Mouse (Mus musculus): ENCODE measurements at regions not wholly inside any gene's neighbourhood (a gene's known extent, or its start where the extent isn't known, plus 50 kb on each side); places are given as distances from the start of the nearest gene placed in this dataset.

GRCm38 (mm10) chr16:93456706-93457425, 147.0 kb downstream of the Setd4 start:
- H3K4me2 ChIP-seq: no peak overlapping the region
- no peak overlapping the region for H3K4me3 ChIP-seq (replicated peaks)
- no peak overlapping the region for H3K9ac ChIP-seq
- H3K9me3 ChIP-seq (replicated peaks): no peaks in the 10 kb centered on the region
- H3K27ac ChIP-seq: no peak overlapping the region
- no peaks in the 10 kb centered on the region for H3K36me3 ChIP-seq
- peaks cover 42% of the 10 kb centered on the region for H3K27me3 ChIP-seq
- no peak for ATAC-seq (replicated peaks; ENCODE audit: low FRiP score)
- H3K4me1 ChIP-seq: peaks cover 17% of the 10 kb centered on the region
- 84% methylated on average over 17 of the region's 17 CpGs for WGBS

GRCm38 (mm10) chr16:93454080-93454997, 149.5 kb downstream of the Setd4 start:
- 20% methylated on average over 8 of the region's 8 CpGs for WGBS
- H3K27ac ChIP-seq: no peak overlapping the region
- no peak overlapping the region for H3K4me2 ChIP-seq
- no peaks in the 10 kb centered on the region for H3K9me3 ChIP-seq (replicated peaks)
- no peak for ATAC-seq (replicated peaks; ENCODE audit: low FRiP score)
- peaks cover 20% of the 10 kb centered on the region for H3K4me1 ChIP-seq
- H3K36me3 ChIP-seq: no peaks in the 10 kb centered on the region
- H3K27me3 ChIP-seq: peaks cover 42% of the 10 kb centered on the region
- no peak overlapping the region for H3K9ac ChIP-seq
- H3K4me3 ChIP-seq (replicated peaks): no peak overlapping the region

GRCm38 (mm10) chr16:93453056-93453455, 150.8 kb downstream of the Setd4 start:
- ATAC-seq (replicated peaks; ENCODE audit: low FRiP score): no peak
- Histone ChIP-seq H3K4me3 (replicated peaks) (no peak overlapping the region), H3K9ac (no peak overlapping the region), H3K27ac (no peak overlapping the region), H3K4me2 (no peak overlapping the region), H3K27me3 (peaks cover 48% of the 10 kb centered on the region), H3K36me3 (no peaks in the 10 kb centered on the region), H3K9me3 (replicated peaks) (no peaks in the 10 kb centered on the region), H3K4me1 (peaks cover 16% of the 10 kb centered on the region)
- 73% methylated on average over 9 of the region's 9 CpGs for WGBS

- H3K4me3 ChIP-seq (replicated peaks): no peak overlapping the region
- no peak for ATAC-seq (replicated peaks; ENCODE audit: low FRiP score)
- no peak overlapping the region for H3K4me2 ChIP-seq
- H3K27me3 ChIP-seq: peaks cover 48% of the 10 kb centered on the region
- no peaks in the 10 kb centered on the region for H3K9me3 ChIP-seq (replicated peaks)
- no peaks in the 10 kb centered on the region for H3K36me3 ChIP-seq
- no peak overlapping the region for H3K27ac ChIP-seq
- H3K9ac ChIP-seq: no peak overlapping the region
- WGBS: 77% methylated on average over 6 of the region's 6 CpGs
- peaks cover 16% of the 10 kb centered on the region for H3K4me1 ChIP-seq
Measured at GRCm38 (mm10) chr16:93450896-93451295, 153.0 kb downstream of the Setd4 start.

- peaks cover 16% of the 10 kb centered on the region for H3K4me1 ChIP-seq
- no peak overlapping the region for H3K27ac ChIP-seq
- no peaks in the 10 kb centered on the region for H3K36me3 ChIP-seq
- peaks cover 44% of the 10 kb centered on the region for H3K27me3 ChIP-seq
- H3K9me3 ChIP-seq (replicated peaks): no peaks in the 10 kb centered on the region
- 5% methylated on average over 3 of the region's 3 CpGs for WGBS
- no peak overlapping the region for H3K9ac ChIP-seq
- H3K4me2 ChIP-seq: no peak overlapping the region
- H3K4me3 ChIP-seq (replicated peaks): no peak overlapping the region
- peak; percentile 86 for ATAC-seq (replicated peaks; ENCODE audit: low FRiP score)
Measured at GRCm38 (mm10) chr16:93449925-93450324, 153.9 kb downstream of the Setd4 start.

- WGBS: 87% methylated on average over 10 of the region's 10 CpGs
- no peaks in the 10 kb centered on the region for H3K9me3 ChIP-seq (replicated peaks)
- no peak overlapping the region for H3K9ac ChIP-seq
- H3K27ac ChIP-seq: no peak overlapping the region
- no peak overlapping the region for H3K4me2 ChIP-seq
- H3K4me1 ChIP-seq: peaks cover 14% of the 10 kb centered on the region
- H3K4me3 ChIP-seq (replicated peaks): no peak overlapping the region
- ATAC-seq (replicated peaks; ENCODE audit: low FRiP score): no peak
- peaks cover 34% of the 10 kb centered on the region for H3K27me3 ChIP-seq
- H3K36me3 ChIP-seq: no peaks in the 10 kb centered on the region
Measured at GRCm38 (mm10) chr16:93448124-93448523, 155.7 kb downstream of the Setd4 start.

- H3K27ac ChIP-seq: no peak overlapping the region
- H3K4me3 ChIP-seq (replicated peaks): no peak overlapping the region
- no peaks in the 10 kb centered on the region for H3K9me3 ChIP-seq (replicated peaks)
- H3K4me1 ChIP-seq: peaks cover 16% of the 10 kb centered on the region
- no peaks in the 10 kb centered on the region for H3K36me3 ChIP-seq
- peaks cover 25% of the 10 kb centered on the region for H3K27me3 ChIP-seq
- WGBS: 93% methylated on average over 5 of the region's 5 CpGs
- no peak overlapping the region for H3K9ac ChIP-seq
- no peak for ATAC-seq (replicated peaks; ENCODE audit: low FRiP score)
- H3K4me2 ChIP-seq: no peak overlapping the region
Measured at GRCm38 (mm10) chr16:93446970-93447369, 156.9 kb downstream of the Setd4 start.

- no peak for ATAC-seq (replicated peaks; ENCODE audit: low FRiP score)
- H3K36me3 ChIP-seq: no peaks in the 10 kb centered on the region
- H3K27ac ChIP-seq: no peak overlapping the region
- peaks cover 16% of the 10 kb centered on the region for H3K4me1 ChIP-seq
- no peak overlapping the region for H3K9ac ChIP-seq
- peaks cover 22% of the 10 kb centered on the region for H3K27me3 ChIP-seq
- H3K4me2 ChIP-seq: no peak overlapping the region
- H3K9me3 ChIP-seq (replicated peaks): no peaks in the 10 kb centered on the region
- 62% methylated on average over 13 of the region's 13 CpGs for WGBS
- no peak overlapping the region for H3K4me3 ChIP-seq (replicated peaks)
Measured at GRCm38 (mm10) chr16:93446206-93446605, 157.7 kb downstream of the Setd4 start.

GRCm38 (mm10) chr16:93442837-93443236, 161.0 kb downstream of the Setd4 start:
- H3K4me1 ChIP-seq: peaks cover 9% of the 10 kb centered on the region
- no peaks in the 10 kb centered on the region for H3K9me3 ChIP-seq (replicated peaks)
- 0 out of 2 replicates have a peak overlapping the region, but pooled peaks have one; percentile 4 for H3K27ac ChIP-seq
- 35% methylated on average over 11 of the region's 11 CpGs for WGBS
- no peak for ATAC-seq (replicated peaks; ENCODE audit: low FRiP score)
- H3K36me3 ChIP-seq: no peaks in the 10 kb centered on the region
- H3K4me3 ChIP-seq (replicated peaks): no peak overlapping the region
- 0 out of 2 replicates have a peak overlapping the region, but pooled peaks have one; percentile 0 for H3K4me2 ChIP-seq
- H3K27me3 ChIP-seq: peaks cover 16% of the 10 kb centered on the region
- no peak overlapping the region for H3K9ac ChIP-seq

- Histone ChIP-seq H3K4me1 (peaks cover 10% of the 10 kb centered on the region), H3K9ac (no peak overlapping the region), H3K9me3 (replicated peaks) (no peaks in the 10 kb centered on the region), H3K4me3 (replicated peaks) (no peak overlapping the region), H3K27ac (no peak overlapping the region), H3K4me2 (peak overlapping the region; percentile 40), H3K27me3 (peaks cover 20% of the 10 kb centered on the region; the same call in 1 of the 2 replicates), H3K36me3 (no peaks in the 10 kb centered on the region)
- ATAC-seq (replicated peaks; ENCODE audit: low FRiP score): no peak; the same call in 1 of the 2 replicates
- 23% methylated on average over 14 of the region's 14 CpGs for WGBS
Measured at GRCm38 (mm10) chr16:93437608-93438425, 166.0 kb downstream of the Setd4 start.

GRCm38 (mm10) chr16:93436732-93437131, 167.1 kb downstream of the Setd4 start:
- Histone ChIP-seq H3K27me3 (peaks cover 20% of the 10 kb centered on the region; the same call in 1 of the 2 replicates), H3K9me3 (replicated peaks) (no peaks in the 10 kb centered on the region), H3K36me3 (no peaks in the 10 kb centered on the region), H3K4me3 (replicated peaks) (no peak overlapping the region), H3K4me1 (peaks cover 10% of the 10 kb centered on the region), H3K27ac (no peak overlapping the region), H3K9ac (no peak overlapping the region), H3K4me2 (no peak overlapping the region)
- WGBS: 56% methylated on average over 3 of the region's 3 CpGs
- ATAC-seq (replicated peaks; ENCODE audit: low FRiP score): no peak

All from kidney, embryonic 15.5 days (tissue).